Mouse (Mus musculus): ENCODE measurements at regions not wholly inside any gene's neighbourhood (a gene's known extent, or its start where the extent isn't known, plus 50 kb on each side); places are given as distances from the start of the nearest gene placed in this dataset.

GRCm38 (mm10) chr8:50708219-50708911 lies 1864.6 kb upstream of the Tenm3 start:
- no peak for DNase-seq (ENCODE audit: low spot score in 2 of 2)

GRCm38 (mm10) chr8:50704276-50704675 lies 1860.5 kb upstream of the Tenm3 start:
- peak in 1 of 2 experiments; percentile 19 for DNase-seq (ENCODE audit: low spot score in 2 of 2)

GRCm38 (mm10) chr8:50689033-50689432 lies 1845.3 kb upstream of the Tenm3 start:
- no peak for DNase-seq (ENCODE audit: low spot score in 2 of 2)

- DNase-seq (ENCODE audit: low spot score in 2 of 2) = no peak
Measured at GRCm38 (mm10) chr8:50665357-50665756, 1821.6 kb upstream of the Tenm3 start.

Data from right cerebral cortex, postnatal 10 days (tissue).